Comparison of ENCODE assay signal across 16 mouse cellular contexts in the genomic region with DNA sequence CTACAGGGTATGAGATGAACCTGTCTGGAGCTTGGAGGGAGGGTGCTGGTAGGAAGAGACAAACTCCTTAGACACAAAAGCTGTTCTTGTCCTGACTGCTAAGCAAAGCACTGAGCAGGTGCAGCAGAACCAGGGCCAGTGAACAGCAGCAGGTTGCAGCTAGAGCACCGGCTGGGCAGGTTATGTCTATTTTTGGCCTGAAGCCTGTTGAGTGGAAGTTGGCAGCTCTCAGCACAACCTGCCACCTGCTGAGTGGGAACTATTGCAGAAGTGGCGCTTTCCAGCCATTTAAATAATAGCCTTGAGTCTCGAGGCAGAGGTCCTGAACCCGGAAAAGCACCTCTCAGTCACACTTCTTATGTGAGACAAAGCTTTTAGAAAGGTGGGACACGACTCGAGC.
DNase-seq lines count a peak whose midpoint lies in the region; ATAC-seq and TF ChIP-seq lines count a peak whose summit lies in the region.
"Had no signal": no experiment of that assay in that cellular context is flagged by ENCODE, and none has a peak within 500 bp of the region (broad histone marks: within the 10 kb centered on the region; RNA-seq: fewer than 3 reads in every experiment).

No protein-coding gene starts in this region.

- H3K9ac ChIP-seq in midbrain, postnatal 0 days (replicated peaks; ENCODE audit: low read length, poor library complexity, severe bottlenecking): no peak overlapping the region
- no peak overlapping the region for H3K9ac ChIP-seq in midbrain, embryonic 13.5 days (replicated peaks)
- H3K9ac ChIP-seq: heart, embryonic 15.5 days; hindbrain, embryonic 13.5 days; lung, embryonic 15.5 days; neural tube, embryonic 15.5 days had no signal

- H3K4me1 ChIP-seq in kidney, adult 2 months (ENCODE audit: control insufficient read depth, insufficient read depth, low read length): no peaks in the 10 kb centered on the region
- no peaks in the 10 kb centered on the region for H3K4me1 ChIP-seq in midbrain, postnatal 0 days (ENCODE audit: insufficient read depth, low read length)
- H3K4me1 ChIP-seq in midbrain, embryonic 13.5 days (replicated peaks): no peaks in the 10 kb centered on the region
- H3K4me1 ChIP-seq: heart, embryonic 15.5 days; hindbrain, embryonic 13.5 days; lung, embryonic 15.5 days had no signal

- no peak overlapping the region for H3K27ac ChIP-seq in kidney, adult 2 months (ENCODE audit: insufficient read depth, low read depth, low read length)
- no peak overlapping the region for H3K27ac ChIP-seq in midbrain, postnatal 0 days (ENCODE audit: low read depth, low read length)
- no peak overlapping the region for H3K27ac ChIP-seq in midbrain, embryonic 13.5 days
- H3K27ac ChIP-seq: heart, embryonic 15.5 days; hindbrain, embryonic 13.5 days; lung, embryonic 15.5 days; neural tube, embryonic 15.5 days had no signal

- TF ChIP-seq CTCF in kidney, adult 2 months (conservative IDR thresholded peaks at IDR 0.05; ENCODE audit: insufficient read depth, insufficient read length, low read depth, low read length): no peak
- TF ChIP-seq CTCF in midbrain, postnatal 0 days (IDR thresholded peaks at IDR 0.05): no peak

- H3K36me3 ChIP-seq in kidney, adult 2 months (ENCODE audit: control insufficient read depth, insufficient read depth, low read length): no peaks in the 10 kb centered on the region
- no peaks in the 10 kb centered on the region for H3K36me3 ChIP-seq in midbrain, postnatal 0 days (ENCODE audit: insufficient read depth, low read length)
- no peaks in the 10 kb centered on the region for H3K36me3 ChIP-seq in midbrain, embryonic 13.5 days
- H3K36me3 ChIP-seq: heart, embryonic 15.5 days; hindbrain, embryonic 13.5 days; lung, embryonic 15.5 days; neural tube, embryonic 15.5 days had no signal

- H3K4me3 ChIP-seq in kidney, adult 2 months (ENCODE audit: insufficient read depth, low read depth, low read length): no peak overlapping the region
- no peak overlapping the region for H3K4me3 ChIP-seq in midbrain, postnatal 0 days (ENCODE audit: low read depth, low read length)
- H3K4me3 ChIP-seq in midbrain, embryonic 13.5 days (replicated peaks): no peak overlapping the region
- H3K4me3 ChIP-seq: heart, embryonic 15.5 days; hindbrain, embryonic 13.5 days; lung, embryonic 15.5 days; neural tube, embryonic 15.5 days had no signal

- DNase-seq in kidney, adult 2 months: peak; percentile 15
- DNase-seq in kidney, postnatal 14 days: no peak
- peak; percentile 37 for DNase-seq in midbrain, postnatal 0 days (ENCODE audit: low spot score)
- DNase-seq in cerebellum, adult 9-10 months: peak; percentile 46
- peak; percentile 26 for DNase-seq in gonadal fat pad, adult 2 months (ENCODE audit: low read depth)
- DNase-seq in T-cell, adult 2 months (ENCODE audit: low spot score): no peak
- DNase-seq: adrenal gland, postnatal 25 days; kidney, adult 18-20 months; spleen, adult 18-20 months; thymus, postnatal 36 days had no signal

- H3K27me3 ChIP-seq in kidney, adult 2 months (replicated peaks; ENCODE audit: control insufficient read depth, insufficient read depth, low read length): no peaks in the 10 kb centered on the region
- no peaks in the 10 kb centered on the region for H3K27me3 ChIP-seq in midbrain, postnatal 0 days (ENCODE audit: insufficient read depth, low read length)
- no peaks in the 10 kb centered on the region for H3K27me3 ChIP-seq in midbrain, embryonic 13.5 days
- H3K27me3 ChIP-seq: heart, embryonic 15.5 days; hindbrain, embryonic 13.5 days; lung, embryonic 15.5 days; neural tube, embryonic 15.5 days had no signal

- H3K9me3 ChIP-seq in midbrain, postnatal 0 days (ENCODE audit: low read length): no peaks in the 10 kb centered on the region
- no peaks in the 10 kb centered on the region for H3K9me3 ChIP-seq in midbrain, embryonic 13.5 days
- H3K9me3 ChIP-seq: heart, embryonic 15.5 days; hindbrain, embryonic 13.5 days; lung, embryonic 15.5 days; neural tube, embryonic 15.5 days had no signal

- no peak overlapping the region for H3K4me2 ChIP-seq in midbrain, postnatal 0 days (ENCODE audit: low read depth, low read length, poor library complexity, severe bottlenecking)
- H3K4me2 ChIP-seq in midbrain, embryonic 13.5 days (replicated peaks): no peak overlapping the region
- H3K4me2 ChIP-seq: heart, embryonic 15.5 days; hindbrain, embryonic 13.5 days; lung, embryonic 15.5 days; neural tube, embryonic 15.5 days had no signal

- no peak for ATAC-seq in midbrain, postnatal 0 days (ENCODE audit: low FRiP score)
- ATAC-seq in midbrain, embryonic 13.5 days: no peak
- ATAC-seq: activated CD4-positive, CD25-positive, alpha-beta regulatory T cell, adult 4 months had no signal

- 73% methylated on average over 6 of the region's 6 CpGs for WGBS in kidney, adult 2 months
- 66% methylated on average over 6 of the region's 6 CpGs for WGBS in midbrain, postnatal 0 days
- WGBS in midbrain, embryonic 13.5 days: 77% methylated on average over 6 of the region's 6 CpGs

- TF ChIP-seq POLR2A in kidney, adult 2 months (IDR thresholded peaks at IDR 0.05; ENCODE audit: low read depth, low read length): no peak

Comparison
In these comparisons a context has a peak if more than half of its experiments do, and no peak if none do; other contexts are left out.
1. DNase-seq: peak in kidney, adult 2 months (single experiment), midbrain, postnatal 0 days (single experiment), cerebellum, adult 9-10 months (single experiment) and gonadal fat pad, adult 2 months (single experiment); none in kidney, postnatal 14 days (single experiment) and T-cell, adult 2 months (single experiment).